ENCODE assay signal across 15 mouse cellular contexts in genomic region chr7:77305471-77305870, GRCm38 (mm10).
"Had no signal": no experiment of that assay in that cellular context is flagged by ENCODE, and none has a peak within 500 bp of the region (broad histone marks: within the 10 kb centered on the region; RNA-seq: fewer than 3 reads in every experiment).

No protein-coding gene starts in this region.

- H3K27me3 ChIP-seq: neural tube, embryonic 13.5 days; neural tube, embryonic 15.5 days; stomach, embryonic 15.5 days had no signal

- DNase-seq: retina, postnatal 1 day; right cerebral cortex, adult 18-20 months; right cerebral cortex, postnatal 14 days; right cerebral cortex, postnatal 25 days; right cerebral cortex, postnatal 4 days; spleen, adult 18-20 months; thymus, adult 18-20 months; thymus, adult 2 months; thymus, postnatal 14 days; thymus, postnatal 25 days; thymus, postnatal 36 days; thymus, postnatal 4 days had no signal
